Comparison of ENCODE assay signal across 9 mouse cellular contexts in the genomic region with DNA sequence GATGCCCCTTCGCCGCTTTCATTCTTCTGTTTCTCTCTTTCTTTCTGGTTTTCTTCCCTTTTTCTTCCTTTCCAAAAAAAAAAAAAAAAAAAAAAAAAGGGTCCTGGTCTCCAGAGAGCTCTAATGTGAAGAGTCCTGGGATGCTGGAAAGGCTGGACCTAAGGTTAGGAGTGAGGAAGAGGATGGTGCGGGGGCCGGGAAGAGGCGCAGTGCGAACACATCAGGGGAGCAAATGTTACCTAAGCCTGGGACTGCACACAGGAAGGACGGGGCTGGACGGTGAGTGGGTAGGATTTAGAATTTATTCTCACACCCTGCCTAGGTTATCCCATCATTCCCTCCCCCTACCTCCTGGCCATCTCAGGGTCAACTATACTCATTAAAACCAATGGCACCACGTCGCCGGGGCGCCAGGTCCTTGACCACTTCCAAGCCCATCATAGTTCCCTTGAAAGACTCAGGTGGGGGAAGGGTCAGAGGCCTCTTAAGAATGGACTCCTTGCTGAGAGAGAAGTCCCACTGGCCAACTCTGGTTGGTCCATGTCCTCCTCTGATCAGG. TPM values are rescaled to one million over a fixed set of nuclear protein-coding genes. Genes with fewer than 3 reads are reported as not detected.
DNase-seq lines count a peak whose midpoint lies in the region; ATAC-seq and TF ChIP-seq lines count a peak whose summit lies in the region.
"Had no signal": no experiment of that assay in that cellular context is flagged by ENCODE, and none has a peak within 500 bp of the region (broad histone marks: within the 10 kb centered on the region; RNA-seq: fewer than 3 reads in every experiment).

No protein-coding gene starts in this region.

- peak overlapping the region; percentile 84 for H3K4me3 ChIP-seq in testis, adult 2 months (ENCODE audit: control insufficient read depth, low read depth, low read length)
- H3K4me3 ChIP-seq in limb, embryonic 14.5 days (replicated peaks; ENCODE audit: low read length), result no peak overlapping the region
- no peak overlapping the region for H3K4me3 ChIP-seq in stomach, postnatal 0 days (ENCODE audit: low read depth, low read length)
- H3K4me3 ChIP-seq: liver, embryonic 13.5 days had no signal

- no peaks in the 10 kb centered on the region for H3K36me3 ChIP-seq in testis, adult 2 months (ENCODE audit: control insufficient read depth, insufficient read depth, low read length)
- peaks cover 41% of the 10 kb centered on the region for H3K36me3 ChIP-seq in limb, embryonic 14.5 days (ENCODE audit: control insufficient read depth, insufficient read depth, low read length)
- H3K36me3 ChIP-seq in stomach, postnatal 0 days (ENCODE audit: control insufficient read depth, insufficient read depth, low read length), result no peaks in the 10 kb centered on the region
- H3K36me3 ChIP-seq: liver, embryonic 13.5 days had no signal

- H3K27ac ChIP-seq in testis, adult 2 months (ENCODE audit: control insufficient read depth, insufficient read depth, low read depth, low read length), result no peak overlapping the region
- H3K27ac ChIP-seq in limb, embryonic 14.5 days (replicated peaks; ENCODE audit: low read depth, low read length), result peak overlapping the region; percentile 58; the same call in 1 of the 2 replicates
- H3K27ac ChIP-seq in stomach, postnatal 0 days (replicated peaks), result no peak overlapping the region
- H3K27ac ChIP-seq: liver, embryonic 13.5 days had no signal

- no peak for TF ChIP-seq CTCF in testis, adult 2 months (IDR thresholded peaks at IDR 0.05; ENCODE audit: control insufficient read depth, insufficient read depth, insufficient replicate concordance, low read depth, low read length)
- no peak for TF ChIP-seq CTCF in stomach, postnatal 0 days (IDR thresholded peaks at IDR 0.05; ENCODE audit: low read depth)

- peak overlapping the region; percentile 28 for H3K4me2 ChIP-seq in limb, embryonic 14.5 days (replicated peaks; ENCODE audit: low read depth, low read length, severe bottlenecking)
- peak overlapping the region; percentile 37 for H3K4me2 ChIP-seq in stomach, postnatal 0 days (replicated peaks; ENCODE audit: low read depth)
- H3K4me2 ChIP-seq: liver, embryonic 13.5 days had no signal

- no peaks in the 10 kb centered on the region for H3K9me3 ChIP-seq in limb, embryonic 14.5 days (ENCODE audit: control insufficient read depth, low read length)
- no peaks in the 10 kb centered on the region for H3K9me3 ChIP-seq in stomach, postnatal 0 days (ENCODE audit: control insufficient read depth, low read length)
- H3K9me3 ChIP-seq: liver, embryonic 13.5 days had no signal

- intact Hi-C loops in heart, postnatal 10 days (cut with DNase I), result no loop called here

- no peak for TF ChIP-seq EP300 in stomach, postnatal 0 days (optimal IDR thresholded peaks at IDR 0.05)

- DNase-seq in heart, adult 11 months, result peak; percentile 83
- no peak for DNase-seq in heart, postnatal 10 days
- DNase-seq in testis, postnatal 14 days (ENCODE audit: low spot score), result no peak
- no peak for DNase-seq in limb, embryonic 14.5 days (ENCODE audit: low spot score)
- DNase-seq in stomach, postnatal 0 days (ENCODE audit: low spot score), result no peak
- no peak for DNase-seq in thymus, postnatal 14 days
- no peak for DNase-seq in right cerebral cortex, postnatal 36 days (ENCODE audit: low spot score in 2 of 2)
- DNase-seq: liver, embryonic 13.5 days had no signal

- 0 out of 2 replicates have a peak overlapping the region, but pooled peaks have one; percentile 28 for H3K9ac ChIP-seq in limb, embryonic 14.5 days (ENCODE audit: low read depth, low read length, severe bottlenecking)
- no peak overlapping the region for H3K9ac ChIP-seq in stomach, postnatal 0 days (ENCODE audit: low read length)
- H3K9ac ChIP-seq: liver, embryonic 13.5 days had no signal

- ATAC-seq in limb, embryonic 14.5 days (ENCODE audit: low FRiP score, low read depth), result no peak
- 0 out of 2 replicates have a peak, but pooled peaks have one; percentile 28 for ATAC-seq in stomach, postnatal 0 days (ENCODE audit: low FRiP score, low TSS enrichment)

- H3K27me3 ChIP-seq in testis, adult 2 months (ENCODE audit: control insufficient read depth, insufficient read depth, low read length), result no peaks in the 10 kb centered on the region
- H3K27me3 ChIP-seq in limb, embryonic 14.5 days (ENCODE audit: control insufficient read depth, insufficient read depth, low read length), result no peaks in the 10 kb centered on the region
- no peaks in the 10 kb centered on the region for H3K27me3 ChIP-seq in stomach, postnatal 0 days (ENCODE audit: control insufficient read depth, insufficient read depth, low read length)

- TF ChIP-seq POLR2A in testis, adult 2 months (IDR thresholded peaks at IDR 0.05; ENCODE audit: control insufficient read depth, low read depth, low read length), result no peak
- no peak for TF ChIP-seq POLR2A in limb, embryonic 14.5 days (IDR thresholded peaks at IDR 0.05; ENCODE audit: borderline replicate concordance, extremely low read depth, insufficient read depth, insufficient read length)

- WGBS in limb, embryonic 14.5 days, result 43% methylated on average over 12 of the region's 12 CpGs
- 62% methylated on average over 12 of the region's 12 CpGs for WGBS in stomach, postnatal 0 days

- peaks cover 9% of the 10 kb centered on the region for H3K4me1 ChIP-seq in testis, adult 2 months (ENCODE audit: control insufficient read depth, insufficient read depth, low read length)
- peaks cover 72% of the 10 kb centered on the region for H3K4me1 ChIP-seq in limb, embryonic 14.5 days (ENCODE audit: control insufficient read depth, insufficient read depth, low read length)
- peaks cover 2% of the 10 kb centered on the region; the same call in 1 of the 2 replicates for H3K4me1 ChIP-seq in stomach, postnatal 0 days (replicated peaks; ENCODE audit: control insufficient read depth, insufficient read depth)
- H3K4me1 ChIP-seq: liver, embryonic 13.5 days had no signal

RNA-seq across cellular contexts. Expression of gene Boc, which starts 27.4 kb away (rescaled TPM):
- 1 to 10 TPM; 9.0 to 9.4 TPM for total RNA-seq in heart, postnatal 10 days (2021)
- 2.7 and 3.3 TPM in 2 replicates for polyA plus RNA-seq in testis, adult 2 months (2012; rRNA removed)
- 91.4 and 121 TPM in 2 replicates for polyA plus RNA-seq in limb, embryonic 14.5 days (2012; rRNA removed)
- 59.8 and 72.3 TPM in 2 replicates for polyA plus RNA-seq in limb, embryonic 14.5 days (2014; fragmentation: Nextera tagmentation; extraction: Ambion mirVana)
- 5.9 and 6.1 TPM in 2 replicates for polyA plus RNA-seq in stomach, postnatal 0 days (2015; fragmentation: Nextera tagmentation; extraction: Ambion mirVana)
